Mouse (Mus musculus): Measurements from ENCODE around the gene Olfr328. TPM values are rescaled to one million over a fixed set of nuclear protein-coding genes. Genes with fewer than 3 reads are reported as not detected.

The Olfr328 gene
- total RNA-seq, 2 experiments from 2014 or later: not detected

Other genes starting within 250 kb of the Olfr328 start
- 1 to 10 TPM; 3.1 to 4.0 TPM for gene Zfp692, start 248.6 kb downstream of the Olfr328 start, total RNA-seq (2021)
- 10 to 100 TPM; 36.4 to 40.8 TPM for gene Zfp672, start 225.3 kb downstream of the Olfr328 start, total RNA-seq (2021)
- gene Sh3bp5l, start 224.9 kb downstream of the Olfr328 start, total RNA-seq (2021): 10 to 100 TPM; 34.5 to 35.5 TPM
- gene Lypd8, start 176.6 kb downstream of the Olfr328 start, total RNA-seq (2021): not detected
- gene 1810065E05Rik, start 134.5 kb downstream of the Olfr328 start, total RNA-seq (2021): not detected
- not detected for gene Gm12253, start 123.1 kb downstream of the Olfr328 start, total RNA-seq (2021)
- gene Lypd9, start 102.7 kb downstream of the Olfr328 start, total RNA-seq (2021): not detected
- gene Olfr30, start 93.4 kb downstream of the Olfr328 start, total RNA-seq (2021): not detected
- gene Olfr332, start 63.1 kb downstream of the Olfr328 start, total RNA-seq (2021): not detected
- not detected for gene Olfr331, start 53.1 kb downstream of the Olfr328 start, total RNA-seq (2021)
- gene Olfr330, start 20.8 kb downstream of the Olfr328 start, total RNA-seq (2021): not detected
- gene Olfr329-ps, start 9.2 kb downstream of the Olfr328 start, total RNA-seq (2021): not detected
- gene Olfr224, start 14.9 kb upstream of the Olfr328 start, total RNA-seq (2021): under 1 TPM in 1 of 2 experiments, not detected in 1; 0.17 TPM
- gene Olfr325, start 22.1 kb upstream of the Olfr328 start, total RNA-seq (2021): not detected
- gene Olfr324, start 39.5 kb upstream of the Olfr328 start, total RNA-seq (2021): not detected
- 10 to 100 TPM in 1 of 2 experiments, 1 to 10 TPM in 1; 7.7 to 15.5 TPM for gene 2210407C18Rik, start 60.4 kb upstream of the Olfr328 start, total RNA-seq (2021)
- not detected for gene Olfr323, start 74.9 kb upstream of the Olfr328 start, total RNA-seq (2021)
- gene Trim58, start 84.8 kb upstream of the Olfr328 start, total RNA-seq (2021): not detected
- not detected for gene Olfr322, start 103.1 kb upstream of the Olfr328 start, total RNA-seq (2021)
- not detected for gene Olfr320, start 125.5 kb upstream of the Olfr328 start, total RNA-seq (2021)
- not detected for gene Olfr319, start 143.5 kb upstream of the Olfr328 start, total RNA-seq (2021)
- gene Olfr318, start 168.4 kb upstream of the Olfr328 start, total RNA-seq (2021): not detected
- gene Olfr317, start 183.6 kb upstream of the Olfr328 start, total RNA-seq (2021): not detected
- not detected for gene Olfr316, start 197.1 kb upstream of the Olfr328 start, total RNA-seq (2021)
- gene Olfr315, start 217.6 kb upstream of the Olfr328 start, total RNA-seq (2021): not detected
- gene Olfr314, start 227.3 kb upstream of the Olfr328 start, total RNA-seq (2021): not detected
- not detected for gene Fam183b, start 246.3 kb upstream of the Olfr328 start, total RNA-seq (2021)